Mouse (Mus musculus): ENCODE measurements around the gene Olfr90.

- no peak for TF ChIP-seq POLR2A (IDR thresholded peaks at IDR 0.05; ENCODE audit: low read depth, low read length)
- no peak for TF ChIP-seq CTCF (IDR thresholded peaks at IDR 0.05; ENCODE audit: borderline replicate concordance, insufficient read depth, low read length)
Measured at GRCm38 (mm10) chr17:37050876-37051275, 37.4 kb downstream of the Olfr90 start.
